Mouse (Mus musculus) lung, embryonic 15.5 days (tissue): ENCODE results near the gene Chrdl1. TPM values are rescaled to one million over a fixed set of nuclear protein-coding genes. Genes with fewer than 3 reads are reported as not detected.
A peak's percentile ranks its signal among the peaks of the same experiment; 100 is the strongest.

Experiments
- ATAC-seq: fragments of 200-750 bp; cut with Nextera tagmentation; 2 replicates; pipeline ENCODE4 v1.8.0; 2017; ENCODE audit warnings: moderate number of reproducible peaks, borderline replicate concordance; ENCODE audit not compliant: low FRiP score, low TSS enrichment; ENCODE audit errors: extremely low read depth
- H3K27ac ChIP-seq: fragments of 300-500 bp; sonication (generic); 2 replicates; pipeline ENCODE4 v1.5.1; 2015; ENCODE audit warnings: moderate library complexity, mild to moderate bottlenecking, inconsistent platforms
- H3K27me3 ChIP-seq: fragments of 300-500 bp; sonication (generic); 2 replicates; pipeline ENCODE4 v1.6.1; 2015; ENCODE audit warnings: inconsistent platforms
- H3K36me3 ChIP-seq: fragments of 300-500 bp; sonication (generic); 2 replicates; pipeline ENCODE4 v1.6.1; 2015; ENCODE audit warnings: inconsistent platforms
- H3K4me1 ChIP-seq: fragments of 300-500 bp; sonication (generic); 2 replicates; pipeline ENCODE4 v1.6.1; 2015; ENCODE audit warnings: inconsistent platforms
- H3K4me2 ChIP-seq: fragments of 300-500 bp; sonication (generic); 2 replicates; pipeline ENCODE4 v1.6.1; 2015; ENCODE audit warnings: inconsistent platforms, mild to moderate bottlenecking, moderate library complexity
- H3K4me3 ChIP-seq: fragments of 300-500 bp; sonication (generic); 2 replicates; pipeline ENCODE4 v1.5.1; 2015; ENCODE audit warnings: mild to moderate bottlenecking, inconsistent platforms
- H3K9ac ChIP-seq: fragments of 300-500 bp; sonication (generic); 2 replicates; pipeline ENCODE4 v1.6.1; 2015; ENCODE audit warnings: inconsistent platforms
- H3K9me3 ChIP-seq: fragments of 300-500 bp; sonication (generic); 2 replicates; pipeline ENCODE4 v1.6.1; 2016; ENCODE audit warnings: inconsistent platforms
- WGBS: fragments of 180-500 bp; shearing (Covaris S2); methylation state at CpG from one replicate; pipeline ENCODE4 v1.1.7; 2015; 5-methylcytosine and 5-hydroxymethylcytosine counted together
- polyA plus RNA-seq: library from polyadenylated mRNA; unstranded; fragments of >200 nt; fragmentation: Nextera tagmentation; extraction: Ambion mirVana; gene quantifications from 2 replicates; pipeline ENCODE4 v1.2.1, GENCODE M21; 2015

Gene Chrdl1
- polyA plus RNA-seq, result 2.5 and 3.3 TPM in 2 replicates

DNA sequence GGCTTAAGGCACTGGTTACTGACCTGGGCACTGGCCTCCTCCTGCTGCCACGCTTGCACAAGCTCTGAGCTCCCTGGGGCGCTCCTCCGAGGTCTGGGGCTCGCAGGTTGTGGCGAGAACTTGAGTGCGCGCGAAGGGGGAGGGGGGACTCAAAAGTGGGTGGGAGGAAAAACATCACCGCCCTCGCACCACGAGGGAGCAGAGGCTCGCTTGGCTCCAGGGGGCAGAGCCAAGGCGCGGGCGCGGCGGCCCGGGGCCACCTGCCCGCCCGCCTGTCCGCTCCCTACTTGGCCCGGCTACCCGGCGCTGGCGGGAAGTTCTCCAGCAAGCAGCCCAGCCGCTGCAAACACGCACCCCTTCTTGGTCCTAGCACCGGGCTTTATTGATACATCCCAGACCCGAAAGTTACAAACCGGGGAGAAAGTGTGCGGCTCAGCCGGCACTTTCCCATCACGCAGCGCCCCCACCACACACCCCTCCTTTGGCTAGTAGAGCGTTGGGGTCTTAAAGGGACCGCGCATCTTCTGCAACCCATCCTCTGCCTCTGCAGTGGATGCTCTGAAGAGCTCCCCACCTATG, at the start of gene Chrdl1:
Gene Chrdl1 (minus strand): TSS at position 472 of the 579 bp plus-strand sequence.
- peak; percentile 69; the same call in 1 of the 2 replicates for ATAC-seq
- H3K36me3 ChIP-seq, result no peaks in the 10 kb centered on the region
- no peak within 1 kb of the TSS for H3K9ac ChIP-seq
- H3K4me1 ChIP-seq, result no peaks in the 10 kb centered on the region
- peaks cover 32% of the 10 kb centered on the region for H3K27me3 ChIP-seq
- H3K4me3 ChIP-seq, result peak within 1 kb of the TSS; percentile 40
- H3K4me2 ChIP-seq, result peak within 1 kb of the TSS; percentile 58
- H3K9me3 ChIP-seq, result no peaks in the 10 kb centered on the region
- WGBS, result 12% methylated on average over 28 of the region's 37 CpGs
- H3K27ac ChIP-seq, result no peak within 1 kb of the TSS

DNA sequence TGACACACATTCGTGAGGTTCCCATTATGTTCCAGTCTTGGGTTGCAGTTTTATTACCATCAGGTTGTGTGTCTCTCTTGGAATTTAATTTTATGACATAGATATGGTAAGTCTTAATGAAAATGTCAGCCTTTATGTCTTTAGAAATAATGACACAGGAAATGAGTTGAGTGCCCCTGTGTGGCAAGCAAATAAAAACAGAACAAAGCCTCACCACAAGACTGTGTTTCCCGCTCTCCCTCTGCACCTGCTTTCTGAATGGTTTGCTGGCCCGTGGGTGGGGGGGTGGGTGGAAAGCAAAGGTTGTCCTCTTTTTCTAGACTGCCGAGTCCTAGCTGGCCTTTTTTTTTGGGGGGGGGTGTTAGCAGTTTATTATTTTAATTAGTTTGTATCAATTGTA, 48.6 kb upstream of the Chrdl1 start:
- no peak overlapping the region for H3K4me2 ChIP-seq
- no peaks in the 10 kb centered on the region for H3K4me1 ChIP-seq
- 0 out of 2 replicates have a peak, but pooled peaks cover 3% of the 10 kb centered on the region for H3K27me3 ChIP-seq
- H3K27ac ChIP-seq, result no peak overlapping the region
- no peak overlapping the region for H3K9ac ChIP-seq
- no peaks in the 10 kb centered on the region for H3K9me3 ChIP-seq
- no peak overlapping the region for H3K4me3 ChIP-seq
- no peaks in the 10 kb centered on the region for H3K36me3 ChIP-seq
- 62% methylated on average over 4 of the region's 4 CpGs for WGBS
- no peak for ATAC-seq

- WGBS, result 51% methylated on average over 2 of the region's 2 CpGs
These were observed 10.5 kb upstream of the Chrdl1 start for GRCm38 (mm10) chrX:143404601-143405000.

DNA sequence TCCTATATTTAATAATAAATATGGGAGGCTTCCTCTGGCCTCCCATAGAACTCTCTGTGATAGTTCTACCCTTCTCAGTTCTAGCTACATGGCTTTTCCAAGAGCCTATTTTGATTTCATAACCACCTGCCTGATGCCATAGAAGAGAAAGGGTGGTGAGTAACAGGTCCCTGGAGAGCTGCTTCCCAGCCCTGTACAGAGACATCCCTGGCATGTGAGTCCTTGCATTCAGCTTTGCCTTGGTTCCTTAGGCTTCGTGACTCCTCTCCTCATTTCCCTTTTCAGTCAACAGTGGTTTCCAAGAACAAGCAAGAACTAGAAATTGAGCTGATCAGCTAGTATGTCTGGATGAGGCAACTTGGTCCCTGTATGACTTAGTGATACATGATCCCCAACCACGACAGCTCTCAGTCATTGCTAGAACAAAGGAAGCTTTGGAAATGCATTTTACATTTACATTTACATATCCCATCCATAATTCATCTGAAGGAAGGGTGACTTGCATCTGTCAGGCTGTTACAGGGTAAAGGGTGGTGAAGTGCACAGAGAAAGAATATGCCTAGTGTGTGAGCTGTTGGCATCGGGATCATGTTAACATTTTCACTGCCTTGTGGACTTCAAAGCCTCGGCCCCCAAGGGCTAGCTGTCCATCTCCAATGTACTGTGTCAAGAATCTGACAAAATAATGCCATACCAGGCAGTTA, 27.7 kb downstream of the Chrdl1 start:
- no peak for ATAC-seq
- Histone ChIP-seq H3K9me3 (no peaks in the 10 kb centered on the region), H3K4me2 (no peak overlapping the region), H3K4me3 (no peak overlapping the region), H3K27me3 (no peaks in the 10 kb centered on the region), H3K27ac (no peak overlapping the region), H3K36me3 (no peaks in the 10 kb centered on the region), H3K4me1 (no peaks in the 10 kb centered on the region), H3K9ac (no peak overlapping the region)
- WGBS, result 77% methylated on average over 4 of the region's 4 CpGs

More at GRCm38 (mm10) chrX:143404601-143405000, 10.5 kb upstream of the Chrdl1 start:
- H3K9me3 ChIP-seq, result no peaks in the 10 kb centered on the region
- H3K27me3 ChIP-seq, result peaks cover 6% of the 10 kb centered on the region; the same call in 1 of the 2 replicates
- H3K9ac ChIP-seq, result no peak overlapping the region
- no peak overlapping the region for H3K4me3 ChIP-seq
- H3K4me1 ChIP-seq, result no peaks in the 10 kb centered on the region
- H3K4me2 ChIP-seq, result no peak overlapping the region
- H3K36me3 ChIP-seq, result no peaks in the 10 kb centered on the region
- H3K27ac ChIP-seq, result no peak overlapping the region
- ATAC-seq, result no peak

GRCm38 (mm10) chrX:143347227-143347626, 46.8 kb downstream of the Chrdl1 start:
- Histone ChIP-seq H3K27ac (no peak overlapping the region), H3K27me3 (peaks cover 5% of the 10 kb centered on the region; the same call in 1 of the 2 replicates), H3K4me1 (no peaks in the 10 kb centered on the region), H3K4me3 (no peak overlapping the region), H3K9ac (no peak overlapping the region), H3K36me3 (no peaks in the 10 kb centered on the region), H3K4me2 (no peak overlapping the region), H3K9me3 (no peaks in the 10 kb centered on the region)
- WGBS, result 45% methylated on average over 5 of the region's 5 CpGs
- ATAC-seq, result no peak

GRCm38 (mm10) chrX:143346739-143347138, 47.3 kb downstream of the Chrdl1 start:
- no peak for ATAC-seq
- Histone ChIP-seq H3K4me2 (no peak overlapping the region), H3K9me3 (no peaks in the 10 kb centered on the region), H3K4me1 (no peaks in the 10 kb centered on the region), H3K36me3 (no peaks in the 10 kb centered on the region), H3K27ac (no peak overlapping the region), H3K4me3 (no peak overlapping the region), H3K27me3 (peaks cover 5% of the 10 kb centered on the region; the same call in 1 of the 2 replicates), H3K9ac (no peak overlapping the region)
- WGBS, result 55% methylated on average over 3 of the region's 3 CpGs

DNA sequence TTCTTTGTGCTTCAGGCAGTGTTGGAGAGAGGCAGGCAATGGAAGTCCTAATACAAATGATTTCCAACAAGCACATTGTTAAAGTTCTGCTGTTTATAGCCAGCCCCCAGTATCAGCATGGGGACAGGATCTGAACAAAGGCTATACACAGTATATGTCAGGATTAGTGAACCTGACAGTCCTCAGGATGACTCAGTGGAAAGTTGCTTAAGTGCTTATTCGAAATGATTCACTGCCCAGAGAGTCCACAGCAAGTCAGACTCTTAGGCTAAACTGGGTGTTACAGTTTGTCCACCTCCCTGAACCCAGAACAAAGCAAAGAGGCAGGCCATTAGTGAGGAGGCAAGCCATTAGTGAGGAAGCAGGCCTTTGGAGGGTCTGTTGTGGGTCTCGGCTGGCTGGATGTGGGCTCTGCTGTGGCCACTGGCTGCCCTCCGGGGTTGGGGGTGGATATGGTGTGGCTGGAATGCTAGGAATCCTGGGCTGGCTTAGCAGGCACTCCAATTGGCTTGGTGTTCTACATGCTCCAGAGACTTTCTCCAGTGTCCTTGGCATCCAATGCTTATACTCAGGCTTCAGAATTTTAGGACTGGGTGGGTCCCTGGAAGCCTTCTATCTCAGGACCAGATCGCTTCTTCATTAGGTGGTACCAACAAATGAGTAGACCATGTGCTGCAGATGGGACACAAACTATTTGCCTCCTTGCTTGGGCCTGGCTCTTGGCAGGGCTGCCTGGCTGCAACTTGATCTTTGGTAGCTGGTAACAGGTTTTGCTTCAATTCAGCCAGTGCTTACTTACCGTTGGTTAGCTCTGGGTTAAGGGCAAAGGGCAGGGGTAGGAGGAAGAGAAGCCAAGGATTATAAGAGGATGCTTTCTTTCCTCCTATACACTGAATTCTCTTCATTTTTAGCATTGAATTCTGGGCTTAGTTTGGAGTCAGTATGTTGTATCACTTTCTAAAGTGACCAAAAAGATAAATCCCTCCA, 49.3 kb downstream of the Chrdl1 start:
- Histone ChIP-seq H3K4me2 (no peak overlapping the region), H3K27ac (0 out of 2 replicates have a peak overlapping the region, but pooled peaks have one; percentile 2), H3K9me3 (no peaks in the 10 kb centered on the region), H3K4me1 (no peaks in the 10 kb centered on the region), H3K36me3 (no peaks in the 10 kb centered on the region), H3K9ac (no peak overlapping the region), H3K4me3 (no peak overlapping the region), H3K27me3 (0 out of 2 replicates have a peak, but pooled peaks cover 5% of the 10 kb centered on the region)
- peak; percentile 65; the same call in 1 of the 2 replicates for ATAC-seq
- 33% methylated on average over 5 of the region's 5 CpGs for WGBS

DNA sequence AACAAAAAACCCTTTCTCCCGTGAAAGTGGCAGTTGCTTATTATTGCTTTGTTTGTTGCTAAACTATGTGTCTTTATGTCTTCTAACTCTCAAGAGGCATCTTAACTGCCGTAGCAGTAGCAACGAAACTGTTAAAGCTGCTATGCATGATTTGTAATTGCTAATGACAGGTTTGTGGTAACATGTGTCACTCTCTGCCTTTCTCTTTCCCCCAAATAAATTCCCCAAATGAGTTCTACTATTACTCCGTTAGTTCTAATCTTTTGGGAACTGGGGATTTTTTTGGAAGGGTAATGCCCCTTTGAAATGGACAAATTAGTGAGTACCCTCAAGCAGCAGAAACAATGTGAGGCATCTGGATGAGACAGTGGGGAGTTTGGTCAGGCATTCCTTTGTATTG, 55.9 kb downstream of the Chrdl1 start:
- no peak for ATAC-seq
- Histone ChIP-seq H3K9me3 (no peaks in the 10 kb centered on the region), H3K4me3 (no peak overlapping the region), H3K27ac (no peak overlapping the region), H3K9ac (no peak overlapping the region), H3K36me3 (no peaks in the 10 kb centered on the region), H3K4me2 (no peak overlapping the region), H3K27me3 (no peaks in the 10 kb centered on the region; the same call in 1 of the 2 replicates), H3K4me1 (no peaks in the 10 kb centered on the region)
- WGBS, result 57% methylated on average over 4 of the region's 4 CpGs

DNA sequence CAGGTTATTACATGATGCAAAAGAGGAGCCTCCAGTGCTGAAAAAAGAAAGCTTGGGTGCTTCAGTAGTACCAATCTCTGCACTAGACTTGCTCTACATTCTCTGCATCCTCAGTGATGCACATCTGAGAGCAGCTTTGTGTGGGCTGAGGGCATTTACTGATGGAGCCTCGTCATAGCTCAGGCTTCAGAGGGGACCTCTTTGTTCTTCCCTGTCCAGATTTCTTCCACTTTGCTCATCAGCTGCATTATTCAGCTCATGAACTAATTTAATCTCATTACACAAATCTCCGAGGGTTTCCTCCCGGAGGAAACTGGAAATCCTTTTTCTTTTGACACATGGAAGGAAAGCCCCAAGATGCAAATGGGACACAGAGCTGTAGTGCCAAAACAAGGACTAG, 56.5 kb downstream of the Chrdl1 start:
- Histone ChIP-seq H3K4me2 (no peak overlapping the region), H3K9ac (no peak overlapping the region), H3K27me3 (no peaks in the 10 kb centered on the region; the same call in 1 of the 2 replicates), H3K4me1 (no peaks in the 10 kb centered on the region), H3K27ac (no peak overlapping the region), H3K4me3 (no peak overlapping the region), H3K36me3 (no peaks in the 10 kb centered on the region), H3K9me3 (no peaks in the 10 kb centered on the region)
- WGBS, result 50% methylated on average over 3 of the region's 3 CpGs
- ATAC-seq, result no peak

DNA sequence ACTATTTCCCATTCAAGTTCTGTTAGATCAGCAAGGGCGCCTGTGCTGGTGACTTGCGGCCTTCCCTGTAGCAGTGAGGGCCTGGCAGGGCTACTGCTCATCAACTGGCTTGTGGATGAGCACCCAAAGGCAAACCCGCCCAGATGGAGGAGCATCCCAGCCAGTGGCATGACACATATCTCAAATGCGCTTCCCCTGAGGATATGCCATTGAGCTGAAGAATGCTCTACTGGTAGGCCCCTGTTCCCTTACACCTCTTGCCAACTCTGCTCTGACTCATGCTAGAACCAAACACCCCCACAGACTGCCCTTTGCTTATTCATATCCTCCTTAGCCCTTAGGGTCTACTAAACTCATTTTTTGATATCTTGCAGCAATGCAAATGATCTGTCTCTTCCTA, 57.4 kb downstream of the Chrdl1 start:
- Histone ChIP-seq H3K9me3 (no peaks in the 10 kb centered on the region), H3K4me2 (no peak overlapping the region), H3K27me3 (peaks cover under 1% of the 10 kb centered on the region), H3K27ac (no peak overlapping the region), H3K4me3 (no peak overlapping the region), H3K9ac (no peak overlapping the region), H3K36me3 (no peaks in the 10 kb centered on the region), H3K4me1 (no peaks in the 10 kb centered on the region)
- 73% methylated on average over 4 of the region's 4 CpGs for WGBS
- ATAC-seq, result no peak

- peak; percentile 74; the same call in 1 of the 2 replicates for ATAC-seq
- Histone ChIP-seq H3K36me3 (no peaks in the 10 kb centered on the region), H3K27ac (no peak overlapping the region), H3K4me2 (no peak overlapping the region), H3K4me1 (no peaks in the 10 kb centered on the region), H3K9ac (no peak overlapping the region), H3K4me3 (no peak overlapping the region), H3K27me3 (peaks cover 4% of the 10 kb centered on the region), H3K9me3 (no peaks in the 10 kb centered on the region)
- WGBS, result 18% methylated on average over 5 of the region's 5 CpGs
These were observed 58.2 kb downstream of the Chrdl1 start for GRCm38 (mm10) chrX:143335846-143336245.
